Mouse (Mus musculus): ENCODE data around the gene Arhgef25. TPM values are rescaled to one million over a fixed set of nuclear protein-coding genes. Genes with fewer than 3 reads are reported as not detected.
"Not testable (repeated sequence)": the region's sequence is repeated elsewhere in the genome, so short reads cannot be mapped to it uniquely, and the experiment has no call there.

Arhgef25 gene
- polyA plus RNA-seq, 1 experiment, result 18.6 TPM

- Histone ChIP-seq H3K36me3 (ENCODE audit: control insufficient read depth, insufficient read depth, low read length) (no peaks in the 10 kb centered on the region), H3K27me3 (ENCODE audit: control insufficient read depth, insufficient read depth, low read length) (no peaks in the 10 kb centered on the region), H3K4me1 (ENCODE audit: control insufficient read depth, insufficient read depth, low read length) (peaks cover 21% of the 10 kb centered on the region), H3K27ac (ENCODE audit: control insufficient read depth, insufficient read depth, low read depth, low read length) (no peak overlapping the region), H3K4me3 (ENCODE audit: control insufficient read depth, low read depth, low read length) (peak overlapping the region; percentile 86)
- no peak for TF ChIP-seq CTCF (IDR thresholded peaks at IDR 0.05; ENCODE audit: control insufficient read depth, insufficient read depth, insufficient replicate concordance, low read depth, low read length)
- TF ChIP-seq POLR2A (IDR thresholded peaks at IDR 0.05; ENCODE audit: control insufficient read depth, low read depth, low read length), result no peak; the same call in 1 of the 2 replicates
Observed at GRCm38 (mm10) chr10:127166404-127166715, 23.5 kb downstream of the Arhgef25 start.

GRCm38 (mm10) chr10:127165654-127166403, 24.1 kb downstream of the Arhgef25 start:
- Histone ChIP-seq H3K27me3 (ENCODE audit: control insufficient read depth, insufficient read depth, low read length) (no peaks in the 10 kb centered on the region), H3K36me3 (ENCODE audit: control insufficient read depth, insufficient read depth, low read length) (no peaks in the 10 kb centered on the region), H3K4me3 (ENCODE audit: control insufficient read depth, low read depth, low read length) (peak overlapping the region; percentile 86), H3K27ac (ENCODE audit: control insufficient read depth, insufficient read depth, low read depth, low read length) (peak overlapping the region; percentile 90), H3K4me1 (ENCODE audit: control insufficient read depth, insufficient read depth, low read length) (peaks cover 17% of the 10 kb centered on the region)
- TF ChIP-seq CTCF (IDR thresholded peaks at IDR 0.05; ENCODE audit: control insufficient read depth, insufficient read depth, insufficient replicate concordance, low read depth, low read length), result no peak
- TF ChIP-seq POLR2A (IDR thresholded peaks at IDR 0.05; ENCODE audit: control insufficient read depth, low read depth, low read length), result peak; percentile 52; the same call in 1 of the 2 replicates

- Histone ChIP-seq H3K27ac (ENCODE audit: control insufficient read depth, insufficient read depth, low read depth, low read length) (peak overlapping the region; percentile 90), H3K4me1 (ENCODE audit: control insufficient read depth, insufficient read depth, low read length) (peaks cover 16% of the 10 kb centered on the region), H3K27me3 (ENCODE audit: control insufficient read depth, insufficient read depth, low read length) (no peaks in the 10 kb centered on the region), H3K36me3 (ENCODE audit: control insufficient read depth, insufficient read depth, low read length) (no peaks in the 10 kb centered on the region), H3K4me3 (ENCODE audit: control insufficient read depth, low read depth, low read length) (peak overlapping the region; percentile 86)
- no peak for TF ChIP-seq CTCF (IDR thresholded peaks at IDR 0.05; ENCODE audit: control insufficient read depth, insufficient read depth, insufficient replicate concordance, low read depth, low read length)
- peak; percentile 61 for TF ChIP-seq POLR2A (IDR thresholded peaks at IDR 0.05; ENCODE audit: control insufficient read depth, low read depth, low read length)
Observed at GRCm38 (mm10) chr10:127165354-127165653, 24.6 kb downstream of the Arhgef25 start.

GRCm38 (mm10) chr10:127164631-127165353, 25.1 kb downstream of the Arhgef25 start, which contains the start of gene B4galnt1:
TSS of gene B4galnt1 (plus strand) at chr10:127165225.
- Histone ChIP-seq H3K36me3 (ENCODE audit: control insufficient read depth, insufficient read depth, low read length) (no peaks in the 10 kb centered on the region), H3K27me3 (ENCODE audit: control insufficient read depth, insufficient read depth, low read length) (no peaks in the 10 kb centered on the region), H3K4me1 (ENCODE audit: control insufficient read depth, insufficient read depth, low read length) (peaks cover 13% of the 10 kb centered on the region), H3K27ac (ENCODE audit: control insufficient read depth, insufficient read depth, low read depth, low read length) (peak within 1 kb of the TSS; percentile 90), H3K4me3 (ENCODE audit: control insufficient read depth, low read depth, low read length) (peak within 1 kb of the TSS; percentile 86)
- TF ChIP-seq POLR2A (IDR thresholded peaks at IDR 0.05; ENCODE audit: control insufficient read depth, low read depth, low read length), result no peak
- TF ChIP-seq CTCF (IDR thresholded peaks at IDR 0.05; ENCODE audit: control insufficient read depth, insufficient read depth, insufficient replicate concordance, low read depth, low read length), result peak; percentile 71

GRCm38 (mm10) chr10:127164190-127164589, 25.7 kb downstream of the Arhgef25 start:
- Histone ChIP-seq H3K4me3 (ENCODE audit: control insufficient read depth, low read depth, low read length) (peak overlapping the region; percentile 86), H3K4me1 (ENCODE audit: control insufficient read depth, insufficient read depth, low read length) (peaks cover 13% of the 10 kb centered on the region), H3K36me3 (ENCODE audit: control insufficient read depth, insufficient read depth, low read length) (no peaks in the 10 kb centered on the region), H3K27me3 (ENCODE audit: control insufficient read depth, insufficient read depth, low read length) (no peaks in the 10 kb centered on the region), H3K27ac (ENCODE audit: control insufficient read depth, insufficient read depth, low read depth, low read length) (peak overlapping the region; percentile 90)
- no peak for TF ChIP-seq CTCF (IDR thresholded peaks at IDR 0.05; ENCODE audit: control insufficient read depth, insufficient read depth, insufficient replicate concordance, low read depth, low read length)
- TF ChIP-seq POLR2A (IDR thresholded peaks at IDR 0.05; ENCODE audit: control insufficient read depth, low read depth, low read length), result no peak

GRCm38 (mm10) chr10:127162771-127163261, 27.1 kb downstream of the Arhgef25 start:
- peaks cover 13% of the 10 kb centered on the region for H3K4me1 ChIP-seq (ENCODE audit: control insufficient read depth, insufficient read depth, low read length)
- not testable (repeated sequence) for H3K27me3 ChIP-seq (ENCODE audit: control insufficient read depth, insufficient read depth, low read length); H3K36me3 ChIP-seq (ENCODE audit: control insufficient read depth, insufficient read depth, low read length); H3K27ac ChIP-seq (ENCODE audit: control insufficient read depth, insufficient read depth, low read depth, low read length)
- H3K4me3 ChIP-seq (ENCODE audit: control insufficient read depth, low read depth, low read length), result peak overlapping the region; percentile 26

- Histone ChIP-seq H3K4me3 (ENCODE audit: control insufficient read depth, low read depth, low read length) (no peak overlapping the region), H3K4me1 (ENCODE audit: control insufficient read depth, insufficient read depth, low read length) (peaks cover 2% of the 10 kb centered on the region), H3K27me3 (ENCODE audit: control insufficient read depth, insufficient read depth, low read length) (no peaks in the 10 kb centered on the region), H3K36me3 (ENCODE audit: control insufficient read depth, insufficient read depth, low read length) (no peaks in the 10 kb centered on the region), H3K27ac (ENCODE audit: control insufficient read depth, insufficient read depth, low read depth, low read length) (no peak overlapping the region)
- TF ChIP-seq POLR2A (IDR thresholded peaks at IDR 0.05; ENCODE audit: control insufficient read depth, low read depth, low read length) (no peak), CTCF (IDR thresholded peaks at IDR 0.05; ENCODE audit: control insufficient read depth, insufficient read depth, insufficient replicate concordance, low read depth, low read length) (no peak)
Observed at GRCm38 (mm10) chr10:127160728-127161127, 29.2 kb downstream of the Arhgef25 start.

Data from testis, adult 2 months (tissue).